Mouse (Mus musculus): ENCODE measurements around the gene Isg15. TPM values are rescaled to one million over a fixed set of nuclear protein-coding genes. Genes with fewer than 3 reads are reported as not detected.
"Not testable (repeated sequence)": the region's sequence is repeated elsewhere in the genome, so short reads cannot be mapped to it uniquely, and the experiment has no call there.

Isg15 gene
- polyA plus RNA-seq, 1 experiment from 2014 or later = 1.7 TPM

GRCm38 (mm10) chr4:156183747-156184146 is 16.9 kb downstream of the Isg15 start:
- Histone ChIP-seq H3K27me3 (ENCODE audit: control insufficient read depth, insufficient read depth, low read depth, low read length) (no peaks in the 10 kb centered on the region), H3K9ac (ENCODE audit: low read length) (no peak overlapping the region), H3K36me3 (ENCODE audit: control insufficient read depth, insufficient read depth, low read length) (peaks cover 7% of the 10 kb centered on the region), H3K9me3 (ENCODE audit: control insufficient read depth, low read length) (no peaks in the 10 kb centered on the region), H3K4me2 (ENCODE audit: low read depth, low read length) (no peak overlapping the region), H3K4me1 (replicated peaks; ENCODE audit: control insufficient read depth, insufficient read depth, low read length) (peaks cover 14% of the 10 kb centered on the region), H3K27ac (ENCODE audit: low read length) (no peak overlapping the region), H3K4me3 (ENCODE audit: low read length) (no peak overlapping the region)
- WGBS = 86% methylated on average over 5 of the region's 5 CpGs
- ATAC-seq (ENCODE audit: low read depth) = no peak

GRCm38 (mm10) chr4:156177630-156178029 is 23.0 kb downstream of the Isg15 start:
- 88% methylated on average over 9 of the region's 9 CpGs for WGBS
- H3K9ac ChIP-seq (ENCODE audit: low read length) = no peak overlapping the region
- H3K36me3 ChIP-seq (ENCODE audit: control insufficient read depth, insufficient read depth, low read length) = peaks cover 56% of the 10 kb centered on the region
- H3K27me3 ChIP-seq (ENCODE audit: control insufficient read depth, insufficient read depth, low read depth, low read length) = no peaks in the 10 kb centered on the region
- no peak overlapping the region for H3K4me2 ChIP-seq (ENCODE audit: low read depth, low read length)
- H3K4me1 ChIP-seq (replicated peaks; ENCODE audit: control insufficient read depth, insufficient read depth, low read length) = no peaks in the 10 kb centered on the region
- H3K27ac ChIP-seq (ENCODE audit: low read length) = no peak overlapping the region
- ATAC-seq (ENCODE audit: low read depth) = no peak
- no peak overlapping the region for H3K4me3 ChIP-seq (ENCODE audit: low read length)
- no peaks in the 10 kb centered on the region for H3K9me3 ChIP-seq (ENCODE audit: control insufficient read depth, low read length)

- no peaks in the 10 kb centered on the region for H3K27me3 ChIP-seq (ENCODE audit: control insufficient read depth, insufficient read depth, low read depth, low read length)
- no peak overlapping the region for H3K27ac ChIP-seq (ENCODE audit: low read length)
- no peaks in the 10 kb centered on the region for H3K9me3 ChIP-seq (ENCODE audit: control insufficient read depth, low read length)
- no peak overlapping the region for H3K9ac ChIP-seq (ENCODE audit: low read length)
- no peaks in the 10 kb centered on the region for H3K4me1 ChIP-seq (replicated peaks; ENCODE audit: control insufficient read depth, insufficient read depth, low read length)
- H3K36me3 ChIP-seq (ENCODE audit: control insufficient read depth, insufficient read depth, low read length) = peaks cover 71% of the 10 kb centered on the region
- no peak overlapping the region for H3K4me3 ChIP-seq (ENCODE audit: low read length)
- no peak for ATAC-seq (ENCODE audit: low read depth)
- 95% methylated on average over 11 of the region's 11 CpGs for WGBS
- no peak overlapping the region for H3K4me2 ChIP-seq (ENCODE audit: low read depth, low read length)
Observed at GRCm38 (mm10) chr4:156171828-156172227, 28.8 kb downstream of the Isg15 start.

GRCm38 (mm10) chr4:156169129-156169528 is 31.5 kb downstream of the Isg15 start:
- no peak overlapping the region for H3K27ac ChIP-seq (ENCODE audit: low read length)
- no peak overlapping the region for H3K4me3 ChIP-seq (ENCODE audit: low read length)
- peaks cover 56% of the 10 kb centered on the region for H3K36me3 ChIP-seq (ENCODE audit: control insufficient read depth, insufficient read depth, low read length)
- H3K9me3 ChIP-seq (ENCODE audit: control insufficient read depth, low read length) = no peaks in the 10 kb centered on the region
- 92% methylated on average over 10 of the region's 10 CpGs for WGBS
- H3K27me3 ChIP-seq (ENCODE audit: control insufficient read depth, insufficient read depth, low read depth, low read length) = no peaks in the 10 kb centered on the region
- H3K9ac ChIP-seq (ENCODE audit: low read length) = no peak overlapping the region
- no peak overlapping the region for H3K4me2 ChIP-seq (ENCODE audit: low read depth, low read length)
- H3K4me1 ChIP-seq (replicated peaks; ENCODE audit: control insufficient read depth, insufficient read depth, low read length) = no peaks in the 10 kb centered on the region
- ATAC-seq (ENCODE audit: low read depth) = no peak

- Histone ChIP-seq H3K4me1 (replicated peaks; ENCODE audit: control insufficient read depth, insufficient read depth, low read length) (no peaks in the 10 kb centered on the region), H3K9ac (ENCODE audit: low read length) (no peak overlapping the region), H3K36me3 (ENCODE audit: control insufficient read depth, insufficient read depth, low read length) (peaks cover 53% of the 10 kb centered on the region), H3K27ac (ENCODE audit: low read length) (no peak overlapping the region), H3K4me3 (ENCODE audit: low read length) (no peak overlapping the region), H3K27me3 (ENCODE audit: control insufficient read depth, insufficient read depth, low read depth, low read length) (no peaks in the 10 kb centered on the region), H3K9me3 (ENCODE audit: control insufficient read depth, low read length) (no peaks in the 10 kb centered on the region), H3K4me2 (ENCODE audit: low read depth, low read length) (no peak overlapping the region)
- 90% methylated on average over 8 of the region's 8 CpGs for WGBS
- ATAC-seq (ENCODE audit: low read depth) = no peak
Observed at GRCm38 (mm10) chr4:156168611-156169010, 32.0 kb downstream of the Isg15 start.

GRCm38 (mm10) chr4:156166477-156166876 is 34.1 kb downstream of the Isg15 start:
- H3K4me1 ChIP-seq (replicated peaks; ENCODE audit: control insufficient read depth, insufficient read depth, low read length) = no peaks in the 10 kb centered on the region
- no peak for ATAC-seq (ENCODE audit: low read depth)
- peaks cover 45% of the 10 kb centered on the region for H3K36me3 ChIP-seq (ENCODE audit: control insufficient read depth, insufficient read depth, low read length)

GRCm38 (mm10) chr4:156154771-156155170 is 45.8 kb downstream of the Isg15 start:
- no peak overlapping the region for H3K9ac ChIP-seq (ENCODE audit: low read length)
- no peak overlapping the region for H3K4me3 ChIP-seq (ENCODE audit: low read length)
- WGBS = 87% methylated on average over 3 of the region's 3 CpGs
- no peaks in the 10 kb centered on the region for H3K4me1 ChIP-seq (replicated peaks; ENCODE audit: control insufficient read depth, insufficient read depth, low read length)
- no peaks in the 10 kb centered on the region for H3K36me3 ChIP-seq (ENCODE audit: control insufficient read depth, insufficient read depth, low read length)
- no peak overlapping the region for H3K4me2 ChIP-seq (ENCODE audit: low read depth, low read length)
- no peaks in the 10 kb centered on the region for H3K27me3 ChIP-seq (ENCODE audit: control insufficient read depth, insufficient read depth, low read depth, low read length)
- no peak for ATAC-seq (ENCODE audit: low read depth)
- H3K27ac ChIP-seq (ENCODE audit: low read length) = no peak overlapping the region
- peaks cover 7% of the 10 kb centered on the region for H3K9me3 ChIP-seq (ENCODE audit: control insufficient read depth, low read length)

More at GRCm38 (mm10) chr4:156166477-156166876, 34.1 kb downstream of the Isg15 start:
- Histone ChIP-seq H3K9me3 (ENCODE audit: control insufficient read depth, low read length) (peaks cover 6% of the 10 kb centered on the region), H3K27ac (ENCODE audit: low read length) (no peak overlapping the region), H3K27me3 (ENCODE audit: control insufficient read depth, insufficient read depth, low read depth, low read length) (no peaks in the 10 kb centered on the region), H3K4me2 (ENCODE audit: low read depth, low read length) (no peak overlapping the region), H3K9ac (ENCODE audit: low read length) (no peak overlapping the region), H3K4me3 (ENCODE audit: low read length) (no peak overlapping the region)
- WGBS = 89% methylated on average over 9 of the region's 9 CpGs

- not testable (repeated sequence) for H3K9me3 ChIP-seq (ENCODE audit: control insufficient read depth, low read length); H3K4me2 ChIP-seq (ENCODE audit: low read depth, low read length); H3K9ac ChIP-seq (ENCODE audit: low read length); H3K36me3 ChIP-seq (ENCODE audit: control insufficient read depth, insufficient read depth, low read length); H3K27ac ChIP-seq (ENCODE audit: low read length); H3K27me3 ChIP-seq (ENCODE audit: control insufficient read depth, insufficient read depth, low read depth, low read length); H3K4me3 ChIP-seq (ENCODE audit: low read length); H3K4me1 ChIP-seq (replicated peaks; ENCODE audit: control insufficient read depth, insufficient read depth, low read length); ATAC-seq (ENCODE audit: low read depth)
- 79% methylated on average over 10 of the region's 10 CpGs for WGBS
Observed at GRCm38 (mm10) chr4:156150887-156151286, 49.7 kb downstream of the Isg15 start.

Data from lung, embryonic 16.5 days (tissue).